Mouse (Mus musculus) heart, embryonic 13.5 days (tissue): ENCODE data around the gene Gm7544. TPM values are rescaled to one million over a fixed set of nuclear protein-coding genes. Genes with fewer than 3 reads are reported as not detected.
"Not testable (repeated sequence)": the region's sequence is repeated elsewhere in the genome, so short reads cannot be mapped to it uniquely, and the experiment has no call there.

Experiments used
- ATAC-seq: fragments of 200-750 bp; cut with Nextera tagmentation; 2 replicates; pipeline ENCODE4 v1.8.0; 2017; ENCODE audit warnings: moderate TSS enrichment; ENCODE audit not compliant: insufficient number of reproducible peaks, low FRiP score, low TSS enrichment; ENCODE audit errors: extremely low read depth
- H3K27ac ChIP-seq: fragments of 300-500 bp; sonication (generic); replicated peaks from 2 replicates; pipeline ENCODE4 v1.5.1; 2015; ENCODE audit warnings: moderate library complexity, mild to moderate bottlenecking, inconsistent platforms
- H3K27me3 ChIP-seq: fragments of 300-500 bp; sonication (generic); replicated peaks from 2 replicates; pipeline ENCODE4 v1.6.1; 2015; ENCODE audit warnings: mild to moderate bottlenecking, inconsistent platforms
- H3K36me3 ChIP-seq: fragments of 300-500 bp; sonication (generic); 2 replicates; pipeline ENCODE4 v1.6.1; 2015; ENCODE audit warnings: mild to moderate bottlenecking, inconsistent platforms
- H3K4me1 ChIP-seq: fragments of 300-500 bp; sonication (generic); 2 replicates; pipeline ENCODE4 v1.6.1; 2015; ENCODE audit warnings: inconsistent platforms
- H3K4me2 ChIP-seq: fragments of 300-500 bp; sonication (generic); 2 replicates; pipeline ENCODE4 v1.6.1; 2015; ENCODE audit warnings: inconsistent platforms, mild to moderate bottlenecking, moderate library complexity
- H3K4me3 ChIP-seq: fragments of 300-500 bp; sonication (generic); 2 replicates; pipeline ENCODE4 v1.5.1; 2015; ENCODE audit warnings: moderate library complexity, mild to moderate bottlenecking, inconsistent platforms
- H3K9ac ChIP-seq: fragments of 300-500 bp; sonication (generic); 2 replicates; pipeline ENCODE4 v1.6.1; 2015; ENCODE audit warnings: inconsistent platforms, mild to moderate bottlenecking, moderate library complexity
- H3K9me3 ChIP-seq: fragments of 300-500 bp; sonication (generic); 2 replicates; pipeline ENCODE4 v1.6.1; 2016; ENCODE audit warnings: inconsistent platforms
- WGBS: fragments of 180-500 bp; shearing (Covaris S2); methylation state at CpG from one replicate; pipeline ENCODE4 v1.1.7; 2015; ENCODE audit warnings: mixed read lengths; 5-methylcytosine and 5-hydroxymethylcytosine counted together
- polyA plus RNA-seq: library from polyadenylated mRNA; unstranded; fragments of >200 nt; fragmentation: Nextera tagmentation; extraction: Ambion mirVana; gene quantifications from 2 replicates; pipeline ENCODE4 v1.2.1, GENCODE M21; 2015

Gm7544 gene
- polyA plus RNA-seq = not detected in 2 replicates

- not testable (repeated sequence) for H3K4me1 ChIP-seq, ATAC-seq, H3K4me2 ChIP-seq, H3K9me3 ChIP-seq, H3K27me3 ChIP-seq, H3K36me3 ChIP-seq, H3K4me3 ChIP-seq, H3K9ac ChIP-seq, H3K27ac ChIP-seq
Measured at GRCm38 (mm10) chr1:82955913-82956312, at the start of gene Gm7544. Gene Gm7544, minus strand, starts transcription at chr1:82956013.

GRCm38 (mm10) chr1:83000306-83000705 lies 44.5 kb upstream of the Gm7544 start, which contains the start of gene Gm47959:
Gene Gm47959, plus strand, starts transcription at chr1:83000548.
- H3K4me2 ChIP-seq, H3K36me3 ChIP-seq, H3K9ac ChIP-seq, H3K9me3 ChIP-seq, H3K4me1 ChIP-seq, H3K27me3 ChIP-seq, H3K4me3 ChIP-seq, H3K27ac ChIP-seq, ATAC-seq: not testable (repeated sequence)
- WGBS = 93% methylated on average over 9 of the region's 9 CpGs

- Histone ChIP-seq H3K27me3 (no peaks in the 10 kb centered on the region), H3K27ac (no peak overlapping the region), H3K9ac (no peak overlapping the region), H3K36me3 (no peaks in the 10 kb centered on the region), H3K9me3 (no peaks in the 10 kb centered on the region), H3K4me1 (peaks cover 10% of the 10 kb centered on the region; the same call in 1 of the 2 replicates), H3K4me2 (no peak overlapping the region), H3K4me3 (no peak overlapping the region)
- ATAC-seq = no peak
- 76% methylated on average over 3 of the region's 3 CpGs for WGBS
Measured at GRCm38 (mm10) chr1:82993947-82994346, 38.1 kb upstream of the Gm7544 start.

GRCm38 (mm10) chr1:82992093-82992492 lies 36.3 kb upstream of the Gm7544 start:
- Histone ChIP-seq H3K27me3 (no peaks in the 10 kb centered on the region), H3K4me3 (no peak overlapping the region), H3K9ac (no peak overlapping the region), H3K4me1 (peaks cover 14% of the 10 kb centered on the region), H3K9me3 (no peaks in the 10 kb centered on the region), H3K4me2 (no peak overlapping the region), H3K36me3 (no peaks in the 10 kb centered on the region), H3K27ac (no peak overlapping the region)
- 87% methylated on average over 6 of the region's 6 CpGs for WGBS
- no peak for ATAC-seq

- H3K9ac ChIP-seq = no peak overlapping the region
- H3K4me2 ChIP-seq = no peak overlapping the region
- H3K4me1 ChIP-seq = peaks cover 14% of the 10 kb centered on the region
- no peaks in the 10 kb centered on the region for H3K36me3 ChIP-seq
- no peak overlapping the region for H3K27ac ChIP-seq
- no peaks in the 10 kb centered on the region for H3K27me3 ChIP-seq
- H3K4me3 ChIP-seq = no peak overlapping the region
- ATAC-seq = no peak
- 79% methylated on average over 3 of the region's 3 CpGs for WGBS
- H3K9me3 ChIP-seq = no peaks in the 10 kb centered on the region
Measured at GRCm38 (mm10) chr1:82991596-82991995, 35.8 kb upstream of the Gm7544 start.

GRCm38 (mm10) chr1:82991062-82991461 lies 35.2 kb upstream of the Gm7544 start:
- H3K27ac ChIP-seq = no peak overlapping the region
- no peaks in the 10 kb centered on the region for H3K36me3 ChIP-seq
- no peaks in the 10 kb centered on the region for H3K27me3 ChIP-seq
- ATAC-seq = no peak
- H3K4me3 ChIP-seq = no peak overlapping the region
- H3K9ac ChIP-seq = no peak overlapping the region
- 61% methylated on average over 4 of the region's 4 CpGs for WGBS
- no peak overlapping the region for H3K4me2 ChIP-seq
- peaks cover 14% of the 10 kb centered on the region for H3K4me1 ChIP-seq
- H3K9me3 ChIP-seq = no peaks in the 10 kb centered on the region

GRCm38 (mm10) chr1:82987530-82988198 lies 31.9 kb upstream of the Gm7544 start:
- WGBS = 17% methylated on average over 4 of the region's 4 CpGs
- no peak for ATAC-seq

GRCm38 (mm10) chr1:82986738-82987137 lies 30.9 kb upstream of the Gm7544 start:
- no peak overlapping the region for H3K9ac ChIP-seq
- H3K4me3 ChIP-seq = no peak overlapping the region
- no peaks in the 10 kb centered on the region for H3K36me3 ChIP-seq
- no peak for ATAC-seq
- no peaks in the 10 kb centered on the region for H3K27me3 ChIP-seq
- H3K4me1 ChIP-seq = peaks cover 14% of the 10 kb centered on the region
- WGBS = 82% methylated on average over 6 of the region's 6 CpGs
- H3K9me3 ChIP-seq = peaks cover 8% of the 10 kb centered on the region
- no peak overlapping the region for H3K4me2 ChIP-seq
- no peak overlapping the region for H3K27ac ChIP-seq

More at GRCm38 (mm10) chr1:82987530-82988198, 31.9 kb upstream of the Gm7544 start:
- no peak overlapping the region for H3K27ac ChIP-seq
- no peak overlapping the region for H3K9ac ChIP-seq
- H3K4me3 ChIP-seq = no peak overlapping the region
- H3K4me1 ChIP-seq = peaks cover 14% of the 10 kb centered on the region
- no peaks in the 10 kb centered on the region for H3K36me3 ChIP-seq
- no peak overlapping the region for H3K4me2 ChIP-seq
- H3K9me3 ChIP-seq = peaks cover 8% of the 10 kb centered on the region
- no peaks in the 10 kb centered on the region for H3K27me3 ChIP-seq

GRCm38 (mm10) chr1:82977840-82978239 lies 22.0 kb upstream of the Gm7544 start:
- Histone ChIP-seq H3K9ac (no peak overlapping the region), H3K27me3 (no peaks in the 10 kb centered on the region), H3K9me3 (no peaks in the 10 kb centered on the region), H3K4me1 (peaks cover 19% of the 10 kb centered on the region), H3K27ac (no peak overlapping the region), H3K4me3 (no peak overlapping the region), H3K4me2 (no peak overlapping the region), H3K36me3 (no peaks in the 10 kb centered on the region)
- no peak for ATAC-seq

GRCm38 (mm10) chr1:82975750-82976149 lies 19.9 kb upstream of the Gm7544 start:
- H3K9ac ChIP-seq = no peak overlapping the region
- no peak overlapping the region for H3K27ac ChIP-seq
- H3K27me3 ChIP-seq = no peaks in the 10 kb centered on the region
- peaks cover 38% of the 10 kb centered on the region for H3K4me1 ChIP-seq
- H3K4me2 ChIP-seq = no peak overlapping the region
- no peaks in the 10 kb centered on the region for H3K36me3 ChIP-seq
- no peak for ATAC-seq
- WGBS = 60% methylated on average over 5 of the region's 5 CpGs
- H3K4me3 ChIP-seq = no peak overlapping the region
- no peaks in the 10 kb centered on the region for H3K9me3 ChIP-seq

GRCm38 (mm10) chr1:82974342-82974741 lies 18.5 kb upstream of the Gm7544 start:
- H3K4me1 ChIP-seq = peaks cover 38% of the 10 kb centered on the region
- peak overlapping the region; percentile 24 for H3K4me2 ChIP-seq
- peak overlapping the region; percentile 59 for H3K27ac ChIP-seq
- WGBS = 57% methylated on average over 9 of the region's 9 CpGs
- no peaks in the 10 kb centered on the region for H3K36me3 ChIP-seq
- no peak overlapping the region for H3K9ac ChIP-seq
- no peaks in the 10 kb centered on the region for H3K9me3 ChIP-seq
- ATAC-seq = no peak
- no peak overlapping the region for H3K4me3 ChIP-seq
- H3K27me3 ChIP-seq = no peaks in the 10 kb centered on the region

GRCm38 (mm10) chr1:82973901-82974300 lies 18.1 kb upstream of the Gm7544 start:
- no peaks in the 10 kb centered on the region for H3K36me3 ChIP-seq
- H3K9me3 ChIP-seq = no peaks in the 10 kb centered on the region
- peaks cover 38% of the 10 kb centered on the region for H3K4me1 ChIP-seq
- H3K4me3 ChIP-seq = no peak overlapping the region
- H3K27ac ChIP-seq = peak overlapping the region; percentile 59
- no peaks in the 10 kb centered on the region for H3K27me3 ChIP-seq
- ATAC-seq = no peak
- H3K4me2 ChIP-seq = peak overlapping the region; percentile 24
- H3K9ac ChIP-seq = no peak overlapping the region
- WGBS = 45% methylated on average over 6 of the region's 6 CpGs
